Mouse (Mus musculus) stomach, embryonic 15.5 days (tissue): ENCODE measurements around the gene Samhd1. TPM values are rescaled to one million over a fixed set of nuclear protein-coding genes. Genes with fewer than 3 reads are reported as not detected.

Experiments
- ATAC-seq: fragments of 200-750 bp; cut with Nextera tagmentation; 2 replicates; pipeline ENCODE4 v1.8.0; 2017; ENCODE audit warnings: low read depth, moderate number of reproducible peaks, moderate TSS enrichment; ENCODE audit not compliant: insufficient read depth, low FRiP score
- H3K27ac ChIP-seq: fragments of 300-500 bp; sonication (generic); 2 replicates; pipeline ENCODE4 v1.5.1; 2015; ENCODE audit warnings: mild to moderate bottlenecking, inconsistent platforms
- H3K27me3 ChIP-seq: fragments of 300-500 bp; sonication (generic); replicated peaks from 2 replicates; pipeline ENCODE4 v1.6.1; 2015; ENCODE audit warnings: inconsistent platforms
- H3K36me3 ChIP-seq: fragments of 300-500 bp; sonication (generic); 2 replicates; pipeline ENCODE4 v1.6.1; 2015; ENCODE audit warnings: inconsistent platforms
- H3K4me1 ChIP-seq: fragments of 300-500 bp; sonication (generic); 2 replicates; pipeline ENCODE4 v1.6.1; 2015; ENCODE audit warnings: inconsistent platforms
- H3K4me2 ChIP-seq: fragments of 300-500 bp; sonication (generic); 2 replicates; pipeline ENCODE4 v1.6.1; 2015; ENCODE audit warnings: mild to moderate bottlenecking, inconsistent platforms
- H3K4me3 ChIP-seq: fragments of 300-500 bp; sonication (generic); replicated peaks from 2 replicates; pipeline ENCODE4 v1.5.1; 2015; ENCODE audit warnings: inconsistent platforms
- H3K9ac ChIP-seq: fragments of 300-500 bp; sonication (generic); 2 replicates; pipeline ENCODE4 v1.6.1; 2015; ENCODE audit warnings: inconsistent platforms
- H3K9me3 ChIP-seq: fragments of 300-500 bp; sonication (generic); 2 replicates; pipeline ENCODE4 v1.6.1; 2016; ENCODE audit warnings: inconsistent platforms
- WGBS: fragments of 180-500 bp; shearing (Covaris S2); methylation state at CpG from one replicate; pipeline ENCODE4 v1.1.7; 2015; 5-methylcytosine and 5-hydroxymethylcytosine counted together
- polyA plus RNA-seq: library from polyadenylated mRNA; unstranded; fragments of >200 nt; fragmentation: Nextera tagmentation; extraction: Ambion mirVana; gene quantifications from 2 replicates; pipeline ENCODE4 v1.2.1, GENCODE M21; 2015

Samhd1 gene
- polyA plus RNA-seq, 1 experiment from 2014 or later, result 27.1 TPM

GRCm38 (mm10) chr2:157057186-157057585, 77.9 kb downstream of the Samhd1 start:
- WGBS, result 86% methylated on average over 3 of the region's 3 CpGs

GRCm38 (mm10) chr2:157055721-157056120, 79.3 kb downstream of the Samhd1 start:
- Histone ChIP-seq H3K4me1 (peaks cover 17% of the 10 kb centered on the region), H3K4me2 (no peak overlapping the region), H3K9ac (no peak overlapping the region), H3K27me3 (no peaks in the 10 kb centered on the region), H3K4me3 (no peak overlapping the region), H3K9me3 (no peaks in the 10 kb centered on the region), H3K27ac (no peak overlapping the region), H3K36me3 (peaks cover 26% of the 10 kb centered on the region)
- ATAC-seq, result no peak
- 89% methylated on average over 6 of the region's 6 CpGs for WGBS

More at GRCm38 (mm10) chr2:157057186-157057585, 77.9 kb downstream of the Samhd1 start:
- H3K4me1 ChIP-seq, result peaks cover 17% of the 10 kb centered on the region
- H3K27me3 ChIP-seq, result no peaks in the 10 kb centered on the region
- no peak overlapping the region for H3K4me2 ChIP-seq
- no peak overlapping the region for H3K27ac ChIP-seq
- no peak overlapping the region for H3K4me3 ChIP-seq
- peaks cover 23% of the 10 kb centered on the region for H3K36me3 ChIP-seq
- no peak overlapping the region for H3K9ac ChIP-seq
- no peak for ATAC-seq
- H3K9me3 ChIP-seq, result no peaks in the 10 kb centered on the region

DNA sequence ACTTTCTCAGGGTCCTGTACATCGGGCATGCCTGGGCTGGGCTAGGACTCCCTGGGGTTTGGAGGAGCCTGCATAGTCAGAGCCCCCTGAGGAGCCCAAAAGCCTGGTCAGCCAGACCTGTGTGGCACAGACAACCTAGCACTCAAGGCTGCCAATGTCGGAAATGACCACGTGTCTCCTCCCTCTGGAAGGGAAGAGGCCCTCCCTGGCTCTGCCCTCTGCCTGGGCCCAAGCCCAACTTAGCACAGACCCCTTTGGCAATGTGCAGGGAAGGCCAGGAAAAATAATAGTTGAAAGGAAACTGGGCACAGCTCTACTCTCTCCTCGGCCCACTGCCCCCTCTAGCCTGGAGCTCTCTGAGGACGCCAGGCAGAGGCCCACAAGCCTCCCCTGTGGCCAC, 80.2 kb downstream of the Samhd1 start:
- Histone ChIP-seq H3K9ac (no peak overlapping the region), H3K4me1 (peaks cover 17% of the 10 kb centered on the region), H3K36me3 (peaks cover 26% of the 10 kb centered on the region), H3K9me3 (no peaks in the 10 kb centered on the region), H3K27me3 (no peaks in the 10 kb centered on the region), H3K4me3 (no peak overlapping the region), H3K27ac (no peak overlapping the region), H3K4me2 (no peak overlapping the region)
- whole genome bisulfite sequencing, result 81% methylated on average over 5 of the region's 5 CpGs
- no peak for ATAC-seq

DNA sequence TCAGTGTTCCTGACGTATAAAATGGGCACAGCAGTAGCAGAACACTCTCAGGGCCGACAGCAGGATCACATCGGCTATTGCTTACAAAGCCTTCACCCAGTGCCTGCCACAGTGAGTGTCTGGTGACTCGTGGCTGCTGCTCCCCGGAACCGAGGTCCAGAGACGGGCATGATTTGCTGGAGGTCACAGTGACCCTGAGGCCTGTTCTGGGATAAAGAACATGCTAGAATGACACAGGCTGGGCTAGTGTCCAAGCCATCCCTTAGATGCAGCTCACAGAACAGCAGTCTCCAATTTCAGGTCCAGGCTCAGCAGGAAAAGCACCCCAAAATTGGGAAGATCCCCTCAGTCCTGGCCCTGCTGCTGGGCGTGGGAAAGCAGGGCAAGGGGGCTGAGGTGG, 80.8 kb downstream of the Samhd1 start:
- ATAC-seq, result no peak

GRCm38 (mm10) chr2:157053787-157054186, 81.3 kb downstream of the Samhd1 start:
- no peaks in the 10 kb centered on the region for H3K27me3 ChIP-seq
- no peak for ATAC-seq
- WGBS, result 69% methylated on average over 4 of the region's 4 CpGs
- H3K4me2 ChIP-seq, result no peak overlapping the region
- peaks cover 22% of the 10 kb centered on the region for H3K36me3 ChIP-seq
- H3K4me3 ChIP-seq, result no peak overlapping the region
- peaks cover 7% of the 10 kb centered on the region for H3K4me1 ChIP-seq
- no peaks in the 10 kb centered on the region for H3K9me3 ChIP-seq
- no peak overlapping the region for H3K9ac ChIP-seq
- no peak overlapping the region for H3K27ac ChIP-seq

More for the DNA sequence above, 80.8 kb downstream of the Samhd1 start:
- H3K4me3 ChIP-seq, result no peak overlapping the region
- no peak overlapping the region for H3K27ac ChIP-seq
- H3K4me2 ChIP-seq, result no peak overlapping the region
- H3K27me3 ChIP-seq, result no peaks in the 10 kb centered on the region
- peaks cover 12% of the 10 kb centered on the region for H3K4me1 ChIP-seq
- H3K9ac ChIP-seq, result no peak overlapping the region
- H3K36me3 ChIP-seq, result peaks cover 24% of the 10 kb centered on the region
- H3K9me3 ChIP-seq, result no peaks in the 10 kb centered on the region
- 84% methylated on average over 8 of the region's 8 CpGs for WGBS

GRCm38 (mm10) chr2:157053124-157053523, 81.9 kb downstream of the Samhd1 start:
- peaks cover 22% of the 10 kb centered on the region for H3K36me3 ChIP-seq
- WGBS, result 98% methylated on average over 5 of the region's 5 CpGs
- H3K27me3 ChIP-seq, result no peaks in the 10 kb centered on the region
- no peaks in the 10 kb centered on the region for H3K9me3 ChIP-seq
- no peak overlapping the region for H3K4me3 ChIP-seq
- no peak overlapping the region for H3K4me2 ChIP-seq
- peaks cover under 1% of the 10 kb centered on the region; the same call in 1 of the 2 replicates for H3K4me1 ChIP-seq
- no peak overlapping the region for H3K27ac ChIP-seq
- ATAC-seq, result no peak
- H3K9ac ChIP-seq, result no peak overlapping the region

DNA sequence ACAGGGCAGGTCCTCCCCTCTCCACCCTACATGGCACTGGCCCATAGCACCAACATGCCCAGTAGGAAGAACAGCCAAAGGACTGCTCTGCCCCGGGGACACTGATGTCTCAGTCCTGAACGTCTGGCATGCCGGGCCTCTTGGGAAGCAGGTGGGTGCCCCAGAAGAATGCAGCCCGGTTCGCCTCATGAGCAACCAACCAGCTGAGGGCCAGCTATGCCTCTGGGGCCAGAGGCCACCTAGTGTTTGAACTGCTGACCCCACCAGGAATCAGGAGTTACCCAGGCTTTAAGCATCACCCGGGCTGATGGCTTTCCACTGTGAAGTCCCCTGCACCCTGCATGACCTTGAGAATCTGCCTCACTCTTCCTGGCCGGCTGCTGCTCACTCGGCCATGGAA, 82.6 kb downstream of the Samhd1 start:
- H3K4me2 ChIP-seq, result no peak overlapping the region
- no peaks in the 10 kb centered on the region for H3K9me3 ChIP-seq
- H3K4me1 ChIP-seq, result no peaks in the 10 kb centered on the region
- WGBS, result 80% methylated on average over 8 of the region's 8 CpGs
- peaks cover 22% of the 10 kb centered on the region for H3K36me3 ChIP-seq
- H3K27me3 ChIP-seq, result no peaks in the 10 kb centered on the region
- H3K27ac ChIP-seq, result no peak overlapping the region
- ATAC-seq, result no peak
- H3K4me3 ChIP-seq, result no peak overlapping the region
- H3K9ac ChIP-seq, result no peak overlapping the region

GRCm38 (mm10) chr2:157049831-157050243, 85.2 kb downstream of the Samhd1 start:
- H3K27me3 ChIP-seq, result no peaks in the 10 kb centered on the region
- no peaks in the 10 kb centered on the region for H3K9me3 ChIP-seq
- ATAC-seq, result no peak
- no peak overlapping the region for H3K9ac ChIP-seq
- H3K36me3 ChIP-seq, result peaks cover 36% of the 10 kb centered on the region
- WGBS, result 74% methylated on average over 8 of the region's 8 CpGs
- no peak overlapping the region for H3K27ac ChIP-seq
- no peak overlapping the region for H3K4me3 ChIP-seq
- H3K4me1 ChIP-seq, result no peaks in the 10 kb centered on the region
- no peak overlapping the region for H3K4me2 ChIP-seq

DNA sequence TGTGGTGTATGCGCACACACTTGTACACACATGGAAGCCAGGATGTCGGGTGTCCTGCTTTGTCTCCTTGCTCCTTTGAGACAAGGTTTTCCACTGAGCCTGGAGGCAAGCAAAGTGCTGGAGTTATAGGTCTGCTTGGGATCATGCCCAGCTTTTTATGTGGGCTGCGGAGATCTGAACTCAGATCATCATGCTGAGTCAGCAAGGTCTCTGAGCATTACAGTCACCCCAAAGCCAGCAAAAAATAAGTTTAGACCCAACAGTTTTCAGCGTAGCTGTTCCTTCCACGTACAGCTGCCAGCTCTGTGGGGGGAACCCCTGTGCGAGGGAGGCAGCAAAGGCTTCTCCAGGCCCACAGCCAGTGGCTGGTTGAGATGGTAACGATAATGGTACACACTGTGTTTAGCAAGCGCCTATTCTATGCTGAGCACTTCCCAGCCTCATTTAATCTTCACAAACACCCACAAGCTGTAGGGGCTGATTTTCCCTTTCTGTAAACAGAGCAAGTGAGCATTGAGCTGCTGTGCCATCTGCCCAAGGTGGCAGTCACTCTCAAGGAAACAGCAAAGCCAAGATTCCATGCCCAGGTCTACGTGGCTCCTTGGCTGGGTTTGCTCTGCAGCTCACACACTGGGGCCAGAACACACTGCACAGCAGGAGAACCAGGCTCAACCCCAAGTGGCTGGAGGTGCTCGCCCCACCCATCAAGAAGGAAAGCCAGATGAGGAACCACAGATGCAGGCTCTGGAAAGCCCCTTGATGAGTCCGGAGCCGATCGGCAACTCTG, 86.5 kb downstream of the Samhd1 start:
- H3K4me1 ChIP-seq, result no peaks in the 10 kb centered on the region
- H3K27me3 ChIP-seq, result no peaks in the 10 kb centered on the region
- H3K36me3 ChIP-seq, result peaks cover 32% of the 10 kb centered on the region
- ATAC-seq, result no peak
- H3K4me3 ChIP-seq, result no peak overlapping the region
- no peak overlapping the region for H3K4me2 ChIP-seq
- no peak overlapping the region for H3K9ac ChIP-seq
- H3K27ac ChIP-seq, result no peak overlapping the region
- WGBS, result 85% methylated on average over 13 of the region's 13 CpGs
- no peaks in the 10 kb centered on the region for H3K9me3 ChIP-seq

Other genes starting within 250 kb of the Samhd1 start
- 0.34 and 0.58 TPM in 2 replicates for gene Sla2, start 248.1 kb downstream of the Samhd1 start, polyA plus RNA-seq
- 39.5 and 44.0 TPM in 2 replicates for gene Ndrg3, start 143.2 kb downstream of the Samhd1 start, polyA plus RNA-seq
- gene Dsn1, start 128.1 kb downstream of the Samhd1 start, polyA plus RNA-seq, result 27.3 and 29.6 TPM in 2 replicates
- 3.6 and 4.2 TPM in 2 replicates for gene Soga1, start 56.0 kb downstream of the Samhd1 start, polyA plus RNA-seq
- gene Tldc2, start 48.2 kb downstream of the Samhd1 start, polyA plus RNA-seq, result not detected in 2 replicates
- 22.3 and 26.6 TPM in 2 replicates for gene Rbl1, start 69.3 kb upstream of the Samhd1 start, polyA plus RNA-seq
- gene Rpn2, start 143.8 kb upstream of the Samhd1 start, polyA plus RNA-seq, result 308 and 346 TPM in 2 replicates
- 0.63 and 0.76 TPM in 2 replicates for gene Mroh8, start 144.3 kb upstream of the Samhd1 start, polyA plus RNA-seq
- 0.49 TPM in 1 of 2 replicates, not detected in the other for gene Ghrh, start 212.2 kb upstream of the Samhd1 start, polyA plus RNA-seq
- 68.3 and 78.5 TPM in 2 replicates for gene Manbal, start 232.3 kb upstream of the Samhd1 start, polyA plus RNA-seq